Mouse (Mus musculus) heart, adult 2 months (tissue): ENCODE measurements at regions not wholly inside any gene's neighbourhood (a gene's known extent, or its start where the extent isn't known, plus 50 kb on each side); places are given as distances from the start of the nearest gene placed in this dataset.

Experiments
- CTCF ChIP-seq: fragments of 200-600 bp; IDR thresholded peaks from 2 replicates; pipeline ENCODE4 v1.8.1; 2022; ENCODE audit warnings: antibody characterized with exemption, mild to moderate bottlenecking, moderate library complexity
- POLR2A ChIP-seq: fragments of 200-500 bp; IDR thresholded peaks from 2 replicates; pipeline ENCODE4 v1.6.1; 2011; ENCODE audit warnings: mild to moderate bottlenecking, low read depth, low read length, control low read depth; ENCODE audit not compliant: insufficient read depth

DNA sequence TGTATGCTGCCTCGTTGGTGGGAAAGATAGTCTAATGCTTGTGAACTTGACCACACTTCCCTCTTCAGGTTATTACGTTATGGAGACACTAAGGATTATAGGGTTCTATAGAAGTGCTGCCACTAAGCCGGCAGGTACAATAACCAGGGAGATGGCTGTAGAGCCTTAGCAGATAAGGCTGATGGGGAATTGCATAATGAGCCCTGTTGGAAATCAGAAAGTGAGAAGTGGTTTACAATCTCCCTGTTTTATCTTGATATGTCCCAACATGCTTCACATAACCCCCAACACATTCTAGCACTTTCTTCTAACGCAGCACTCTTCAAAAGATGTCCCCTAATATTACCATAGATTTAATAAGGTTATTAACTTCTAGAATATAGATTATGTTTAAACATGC lies 241.2 kb downstream of the Hlx start:
- TF ChIP-seq POLR2A (no peak), CTCF (no peak)
